Mouse (Mus musculus) c-Kit-positive CD71-positive TER-119-positive erythroid progenitor cells, embryonic 14.5 days (primary cell): Measurements from ENCODE around the gene Pcx.

Experiments
- DNase-seq: peaks from one replicate; pipeline ENCODE4 v3.0.0-alpha.2; 2013; ENCODE audit warnings: low spot score

Gene Pcx

DNA sequence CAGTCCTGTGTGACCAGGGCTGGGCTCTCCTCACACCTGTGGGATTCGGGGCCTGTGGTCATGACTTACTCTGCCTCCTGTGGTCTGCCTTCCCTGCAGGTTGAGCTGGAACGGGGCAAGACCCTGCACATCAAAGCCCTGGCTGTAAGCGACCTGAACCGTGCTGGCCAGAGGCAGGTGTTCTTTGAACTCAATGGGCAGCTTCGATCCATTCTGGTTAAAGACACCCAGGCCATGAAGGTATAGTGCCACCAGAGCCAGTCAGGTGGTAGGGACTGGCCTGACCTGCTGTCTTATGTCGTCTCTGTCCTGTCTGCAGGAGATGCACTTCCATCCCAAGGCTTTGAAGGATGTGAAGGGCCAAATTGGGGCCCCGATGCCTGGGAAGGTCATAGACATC is 110.4 kb downstream of the Pcx start:
- DNase-seq = no peak

DNA sequence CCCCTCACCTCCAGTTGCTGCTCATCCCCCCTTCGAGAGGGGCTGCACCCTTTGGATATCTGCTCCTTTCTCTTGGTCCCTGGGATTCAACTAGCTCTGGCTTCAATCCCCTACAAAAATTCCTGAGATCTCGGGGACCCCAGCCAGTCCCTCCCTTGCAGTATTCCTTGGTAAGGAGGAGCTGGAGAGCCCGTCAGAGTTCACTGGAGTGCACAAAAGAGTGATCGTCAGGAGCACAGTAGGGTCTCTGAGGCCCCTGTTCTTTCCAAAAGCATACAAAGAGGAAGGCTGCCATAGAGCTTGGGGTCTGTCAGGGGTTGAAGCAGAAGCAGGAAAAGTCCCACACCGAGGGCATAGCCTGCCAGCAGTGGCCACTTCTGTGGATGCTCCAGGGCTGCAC is 112.5 kb downstream of the Pcx start:
- no peak for DNase-seq

DNA sequence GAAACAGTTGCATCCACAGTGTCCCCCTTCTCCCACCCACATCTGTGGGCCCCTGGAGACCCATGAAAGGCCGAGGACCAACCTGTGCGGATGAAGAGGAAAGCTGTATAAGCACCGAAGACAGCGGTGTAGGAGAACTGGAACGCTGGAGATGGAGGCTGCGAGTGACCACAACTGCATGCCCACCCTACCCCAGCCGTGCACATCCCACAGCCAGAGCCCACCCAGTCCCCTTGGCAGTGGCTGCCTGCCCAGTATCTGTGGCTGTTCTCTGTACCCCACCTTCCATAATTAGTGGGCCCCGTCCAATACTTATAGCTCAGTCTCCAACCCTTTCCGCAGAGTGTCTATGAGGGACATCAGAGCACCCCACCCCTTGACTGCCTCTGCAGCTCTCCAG is 113.1 kb downstream of the Pcx start:
- no peak for DNase-seq

DNA sequence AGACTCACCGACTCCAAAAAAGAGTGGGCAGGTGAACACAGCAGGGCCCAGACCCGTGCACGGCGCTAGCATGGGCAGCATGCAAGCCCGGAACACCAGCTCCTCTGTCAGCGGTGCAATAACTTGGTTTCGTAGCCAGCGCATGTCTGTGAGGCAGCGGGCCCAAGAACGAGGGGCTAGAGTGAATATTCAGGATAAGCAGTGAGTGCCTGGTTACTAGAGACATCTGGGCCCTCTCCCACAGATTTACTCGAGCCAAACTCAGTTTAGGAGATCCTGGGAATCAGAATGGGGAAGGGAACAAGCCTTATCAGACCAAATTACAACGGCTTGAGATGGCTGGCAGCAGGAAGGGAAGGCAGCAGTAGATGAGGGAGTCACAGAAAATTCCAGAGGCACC is 113.7 kb downstream of the Pcx start:
- no peak for DNase-seq

DNA sequence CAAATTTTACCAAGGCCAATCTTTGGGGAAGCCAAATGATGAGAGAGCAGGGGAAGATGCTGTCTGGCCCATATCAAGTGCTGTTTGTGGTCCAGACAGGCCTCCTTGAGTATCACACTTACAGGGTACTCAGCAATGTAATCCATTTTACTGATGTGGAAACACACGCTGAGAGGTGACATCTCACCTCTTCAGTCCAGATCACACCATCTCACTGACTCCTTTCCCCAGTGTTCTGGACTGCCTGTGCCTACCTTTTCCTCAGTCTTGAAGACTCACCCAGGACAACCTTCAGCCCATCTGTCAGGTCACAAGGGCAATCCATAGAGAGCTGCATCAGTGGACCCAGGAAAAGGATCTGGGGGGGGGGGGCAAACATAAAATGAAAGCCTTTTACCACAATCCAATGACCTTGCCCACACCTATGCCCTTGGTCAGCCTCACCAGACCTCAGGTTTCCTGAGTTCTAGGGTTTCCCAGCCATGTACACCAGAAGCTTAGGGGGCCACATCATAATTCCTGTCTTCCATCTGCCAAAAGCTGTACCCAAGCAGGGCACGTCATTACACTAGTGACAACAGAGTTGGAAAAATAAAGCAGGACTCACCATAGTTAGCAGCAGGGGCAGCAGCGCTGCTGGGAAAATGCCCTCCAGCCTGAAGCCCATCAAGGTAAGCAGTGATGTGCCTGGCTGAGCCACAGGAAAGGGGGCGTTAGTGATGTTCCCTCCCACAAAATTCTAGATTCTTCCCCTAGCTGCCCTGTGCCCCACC is 114.3 kb downstream of the Pcx start:
- DNase-seq = no peak

DNA sequence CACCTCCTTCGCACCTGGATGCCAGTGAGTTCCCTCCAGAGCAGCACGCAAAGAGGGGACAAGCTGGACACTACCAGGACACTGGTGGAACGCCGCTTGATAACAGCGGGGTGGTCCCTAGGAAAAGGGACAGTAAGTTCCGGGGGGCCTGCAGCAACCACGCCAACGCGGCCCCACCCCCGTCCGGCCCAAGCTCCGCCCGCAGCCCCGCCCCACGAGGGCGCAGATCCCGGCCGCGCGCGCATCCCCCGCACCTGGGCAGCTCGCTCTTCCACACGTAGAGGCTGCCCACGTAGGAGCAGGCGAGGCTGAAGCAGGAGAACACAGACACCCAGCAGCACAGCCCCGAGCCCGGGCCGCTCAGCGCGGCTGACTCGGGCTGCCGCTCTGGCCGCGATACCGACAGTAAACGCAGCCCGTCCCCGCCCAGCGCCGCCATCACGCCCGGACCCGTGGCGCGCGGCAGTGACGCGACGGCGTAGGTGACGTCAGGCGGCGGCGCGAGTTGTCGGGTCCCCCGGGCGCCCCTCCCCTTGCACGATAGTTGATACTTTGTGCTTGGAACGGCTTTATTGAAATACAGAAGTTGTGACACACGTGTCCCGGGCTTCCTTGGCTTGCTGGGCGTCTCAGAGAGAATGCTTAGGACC is 115.0 kb downstream of the Pcx start, which contains the start of gene Rce1:
Rce1 (minus strand) TSS at position 463 of the 650 bp plus-strand sequence.
- DNase-seq = peak; percentile 88

DNA sequence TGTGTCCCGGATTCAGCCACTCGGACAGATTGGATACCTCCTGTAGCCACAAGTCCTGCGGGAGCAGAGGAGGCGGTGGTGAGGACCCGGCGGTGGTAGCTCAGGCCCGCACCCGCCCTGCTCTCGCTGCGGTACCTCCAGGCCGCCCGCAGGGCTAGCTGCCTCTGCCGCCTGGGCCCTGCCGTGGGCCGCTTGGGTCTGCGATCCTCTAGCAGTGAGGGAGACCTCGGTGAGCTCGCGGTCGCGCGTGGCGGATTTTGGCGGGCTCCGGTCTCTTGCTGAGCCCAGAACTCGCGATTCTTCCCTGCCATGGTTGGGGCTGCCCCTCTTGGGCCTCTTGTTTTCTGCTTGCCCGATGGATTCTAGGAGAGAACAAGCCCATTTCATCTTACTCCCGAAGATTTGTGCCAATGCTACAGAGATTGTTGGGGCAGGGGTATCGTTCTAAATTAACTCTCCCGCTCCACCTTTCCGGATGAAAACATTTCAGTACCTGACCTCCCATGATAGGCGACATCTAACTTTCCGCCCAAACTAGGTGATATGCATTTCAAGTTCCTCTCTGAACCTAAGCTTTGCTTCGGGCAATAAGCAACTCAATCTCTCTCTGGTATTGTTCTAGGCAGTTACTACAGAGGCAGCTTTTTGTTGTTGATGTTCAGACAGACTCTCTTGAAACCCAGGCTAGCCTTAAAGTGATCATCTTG is 115.7 kb downstream of the Pcx start:
- no peak for DNase-seq

DNA sequence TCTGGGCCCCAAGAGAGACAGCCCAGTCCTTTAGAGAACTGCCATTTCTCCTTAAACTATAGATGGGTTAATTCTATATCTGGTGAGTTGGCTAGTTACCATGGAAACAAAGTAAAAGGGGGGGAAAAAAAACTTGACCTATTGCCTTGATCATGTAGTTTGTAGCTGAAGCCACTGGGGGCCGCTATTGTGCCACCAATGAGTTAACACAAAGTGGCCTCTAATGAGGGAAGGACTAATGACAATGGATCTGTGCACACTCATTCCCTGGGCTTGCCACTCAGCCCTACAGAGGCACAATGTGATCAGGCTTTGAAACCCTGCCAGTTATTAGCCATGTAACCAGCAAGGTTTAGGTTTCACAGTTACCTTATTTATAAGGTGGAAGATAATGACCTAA is 118.5 kb downstream of the Pcx start:
- peak; percentile 63 for DNase-seq

DNA sequence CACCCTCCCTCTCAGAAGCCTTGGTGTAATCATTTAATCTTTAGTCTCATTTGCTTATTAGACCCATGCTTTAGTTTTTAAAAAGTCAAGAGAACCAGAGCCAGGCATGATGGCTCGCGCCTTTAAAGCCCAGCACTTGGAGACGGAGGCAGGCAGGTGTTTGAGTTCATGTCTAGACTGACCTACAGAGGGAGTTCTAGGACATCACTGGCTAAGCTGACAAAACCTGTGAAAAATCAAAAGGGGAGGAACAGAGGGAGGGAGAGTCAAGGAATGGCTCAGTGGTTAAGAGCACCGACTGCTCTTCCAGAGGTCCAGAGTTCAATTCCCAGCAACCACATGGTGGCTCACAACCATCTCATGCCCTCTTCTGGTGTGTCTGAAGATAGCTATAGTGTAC is 125.7 kb downstream of the Pcx start:
- no peak for DNase-seq

DNA sequence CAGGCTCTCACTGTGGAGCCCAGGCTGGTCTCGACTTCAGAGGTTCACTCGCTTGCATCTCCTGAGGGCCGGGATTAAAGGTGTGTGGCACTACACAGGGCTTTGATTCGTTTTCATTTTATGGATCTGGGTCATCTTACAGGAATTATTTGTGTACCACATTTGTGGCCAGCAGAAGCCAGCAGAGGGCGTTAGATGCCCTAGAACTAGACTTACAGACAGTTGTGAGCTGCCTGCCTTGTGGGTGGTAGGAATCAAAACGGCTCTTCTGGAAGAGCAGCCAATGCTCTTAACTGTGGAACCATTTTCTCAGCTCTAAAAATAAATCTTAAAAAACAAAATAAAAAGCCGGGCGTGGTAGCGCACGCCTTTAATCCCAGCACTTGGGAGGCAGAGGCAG is 134.0 kb downstream of the Pcx start:
- DNase-seq = no peak

DNA sequence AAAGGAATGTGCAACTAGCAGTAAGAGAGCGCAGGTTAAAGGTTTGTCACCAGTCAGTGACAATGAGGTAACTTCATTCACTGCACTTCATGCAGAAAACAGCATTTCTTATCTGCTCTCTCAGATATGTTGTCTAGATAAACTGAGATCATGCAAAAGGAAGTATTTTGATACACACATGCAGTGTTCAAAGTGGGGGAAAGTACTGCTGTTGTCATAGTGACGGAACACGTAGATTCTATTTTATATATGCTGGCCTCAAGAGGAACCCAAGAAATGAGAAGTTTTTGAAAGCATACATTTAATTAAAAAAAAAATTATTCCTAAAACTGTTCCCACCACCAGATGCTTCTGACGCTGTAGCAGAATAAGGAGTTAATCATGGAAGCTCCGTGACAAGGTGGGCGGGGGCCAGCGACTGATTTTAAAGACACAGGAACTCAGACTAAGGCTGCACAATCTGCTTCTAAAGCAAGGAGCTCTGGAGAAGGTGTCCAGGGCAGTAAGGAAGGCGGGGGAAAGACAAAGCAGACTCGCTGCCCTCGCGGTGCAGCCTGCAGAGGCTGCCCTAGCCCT is 136.7 kb downstream of the Pcx start:
- DNase-seq = no peak

DNA sequence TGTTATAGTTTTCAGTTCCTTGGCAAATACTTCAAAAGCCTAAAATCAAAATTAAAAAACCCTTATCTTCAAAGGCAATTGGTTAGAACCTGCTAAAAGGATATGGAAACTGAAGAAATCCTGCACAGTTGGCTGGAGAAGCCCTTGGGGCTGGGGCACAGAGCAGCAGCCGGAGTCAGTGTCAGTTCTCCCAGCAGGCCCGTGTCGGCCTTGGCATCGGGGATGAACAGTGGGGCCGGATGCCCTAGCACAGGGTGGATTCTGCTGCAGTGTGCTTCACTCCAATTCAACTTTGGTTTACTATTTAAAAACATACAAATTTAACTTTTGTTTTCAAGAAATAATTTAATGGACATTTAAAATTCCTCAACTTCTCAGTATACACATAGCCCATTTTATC is 147.9 kb downstream of the Pcx start:
- DNase-seq = no peak

DNA sequence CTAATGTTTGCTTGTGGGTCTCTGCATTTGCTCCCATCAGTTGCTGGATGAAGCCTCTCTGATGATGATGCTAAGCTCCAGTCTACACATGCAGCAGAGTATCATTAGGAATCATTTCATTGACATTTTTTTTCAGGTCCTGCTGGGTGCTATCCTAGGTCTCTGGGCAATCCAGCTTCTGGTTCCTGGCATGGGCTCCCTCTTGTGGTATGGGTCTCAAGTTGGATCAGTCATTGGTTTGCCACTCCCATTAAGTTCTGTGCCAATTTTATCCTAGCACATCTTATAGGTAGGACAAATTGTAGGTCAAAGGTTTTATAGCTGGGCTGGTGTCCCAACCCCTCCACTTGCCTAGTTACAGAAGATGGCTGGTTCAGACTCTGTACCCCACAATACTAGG is 156.5 kb downstream of the Pcx start:
- no peak for DNase-seq

DNA sequence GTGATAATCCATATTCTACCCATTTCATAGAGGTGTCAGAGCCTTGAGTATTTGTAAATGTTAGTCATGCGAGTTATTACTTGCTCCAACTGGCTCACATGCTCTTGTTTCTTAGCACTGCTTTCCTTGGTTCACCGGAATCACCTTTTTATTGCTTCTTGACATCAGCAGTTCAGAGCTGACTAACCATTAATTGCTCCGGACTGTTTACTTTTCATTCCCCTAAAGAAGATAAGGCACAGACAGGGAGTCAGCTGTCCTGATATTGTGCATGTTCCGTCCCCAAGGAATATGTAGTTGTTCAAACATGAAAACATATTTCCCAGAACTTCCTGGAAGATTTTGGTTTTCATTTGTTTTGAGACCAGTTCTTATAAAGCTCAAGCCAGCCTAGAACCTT is 160.5 kb downstream of the Pcx start:
- no peak for DNase-seq
